Comparison of ENCODE assay signal across 29 mouse cellular contexts in the genomic region with DNA sequence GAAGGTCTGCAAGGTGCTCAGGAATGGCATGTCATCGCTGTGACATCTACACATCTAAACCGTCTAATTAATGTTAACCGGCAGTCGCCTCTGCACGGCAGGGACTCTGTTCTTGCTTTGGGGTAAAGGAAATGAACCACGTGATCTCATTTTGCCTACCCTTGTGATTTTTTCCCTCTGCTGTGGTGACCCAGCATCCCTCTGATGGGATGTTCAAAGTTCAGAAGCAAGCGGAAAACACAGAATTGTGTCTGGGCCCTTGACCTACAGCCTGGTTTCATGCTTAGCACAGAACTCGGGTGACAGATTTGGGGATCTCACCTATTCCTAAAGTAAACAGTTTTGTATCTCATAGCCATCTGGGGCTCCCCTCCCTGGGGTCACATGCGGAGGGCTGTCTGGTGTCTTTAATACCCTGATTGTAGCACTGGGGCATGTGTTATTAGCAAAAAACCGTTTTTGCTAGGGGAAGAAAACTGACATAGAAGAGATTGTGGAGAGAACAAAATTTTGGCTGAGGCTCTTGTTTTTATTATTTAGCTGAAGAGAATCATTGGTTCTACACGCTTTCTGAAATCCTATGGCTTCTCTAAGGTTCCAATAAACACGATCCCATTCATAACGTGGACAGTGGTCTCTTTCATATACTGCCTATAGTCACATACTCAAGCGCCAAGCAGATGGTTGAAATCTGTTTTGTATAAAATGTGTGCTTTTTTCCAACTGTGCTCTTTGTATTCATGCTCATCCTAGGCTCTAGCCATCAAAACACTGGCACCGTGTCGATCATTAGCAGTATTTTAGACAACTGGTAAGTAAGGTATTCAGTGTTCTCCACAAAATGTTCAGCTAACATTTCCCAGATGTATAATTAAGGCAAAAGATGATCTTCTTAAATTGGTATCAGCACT.
DNase-seq lines count a peak whose midpoint lies in the region; ATAC-seq lines count a peak whose summit lies in the region.
"Had no signal": no experiment of that assay in that cellular context is flagged by ENCODE, and none has a peak within 500 bp of the region (broad histone marks: within the 10 kb centered on the region; RNA-seq: fewer than 3 reads in every experiment).

No protein-coding gene starts in this region.

- H3K9ac ChIP-seq in hindbrain, embryonic 12.5 days: no peak overlapping the region
- no peak overlapping the region for H3K9ac ChIP-seq in hindbrain, embryonic 11.5 days (ENCODE audit: low read depth, low read length)
- no peak overlapping the region for H3K9ac ChIP-seq in liver, embryonic 16.5 days (ENCODE audit: low read depth, low read length)
- H3K9ac ChIP-seq in forebrain, embryonic 13.5 days: no peak overlapping the region
- H3K9ac ChIP-seq in limb, embryonic 15.5 days: no peak overlapping the region
- H3K9ac ChIP-seq: heart, embryonic 13.5 days; intestine, embryonic 15.5 days; lung, embryonic 14.5 days; midbrain, embryonic 15.5 days had no signal

- no peaks in the 10 kb centered on the region for H3K9me3 ChIP-seq in hindbrain, embryonic 12.5 days (replicated peaks)
- H3K9me3 ChIP-seq in hindbrain, embryonic 11.5 days (ENCODE audit: control insufficient read depth, low read length): no peaks in the 10 kb centered on the region
- no peaks in the 10 kb centered on the region for H3K9me3 ChIP-seq in liver, embryonic 16.5 days (replicated peaks; ENCODE audit: control insufficient read depth, low read length)
- no peaks in the 10 kb centered on the region for H3K9me3 ChIP-seq in forebrain, embryonic 13.5 days (replicated peaks)
- no peaks in the 10 kb centered on the region for H3K9me3 ChIP-seq in limb, embryonic 15.5 days
- H3K9me3 ChIP-seq: heart, embryonic 13.5 days; intestine, embryonic 15.5 days; midbrain, embryonic 10.5 days; midbrain, embryonic 15.5 days had no signal

- peaks cover 13% of the 10 kb centered on the region; the same call in 1 of the 2 replicates for H3K4me1 ChIP-seq in hindbrain, embryonic 12.5 days
- no peaks in the 10 kb centered on the region for H3K4me1 ChIP-seq in hindbrain, embryonic 11.5 days (replicated peaks; ENCODE audit: control insufficient read depth, insufficient read depth, low read length)
- H3K4me1 ChIP-seq in liver, embryonic 16.5 days (ENCODE audit: control insufficient read depth, low read depth, low read length): no peaks in the 10 kb centered on the region
- peaks cover 34% of the 10 kb centered on the region for H3K4me1 ChIP-seq in forebrain, embryonic 13.5 days
- H3K4me1 ChIP-seq in limb, embryonic 15.5 days: no peaks in the 10 kb centered on the region; the same call in 1 of the 2 replicates
- H3K4me1 ChIP-seq: heart, embryonic 13.5 days; intestine, embryonic 15.5 days had no signal

- H3K27me3 ChIP-seq in hindbrain, embryonic 12.5 days: no peaks in the 10 kb centered on the region
- no peaks in the 10 kb centered on the region for H3K27me3 ChIP-seq in hindbrain, embryonic 11.5 days (ENCODE audit: control insufficient read depth, insufficient read depth, low read length)
- no peaks in the 10 kb centered on the region for H3K27me3 ChIP-seq in liver, embryonic 16.5 days (ENCODE audit: control insufficient read depth, insufficient read depth, low read depth, low read length)
- no peaks in the 10 kb centered on the region for H3K27me3 ChIP-seq in forebrain, embryonic 13.5 days
- no peaks in the 10 kb centered on the region for H3K27me3 ChIP-seq in limb, embryonic 15.5 days
- H3K27me3 ChIP-seq: heart, embryonic 13.5 days; intestine, embryonic 15.5 days; midbrain, embryonic 15.5 days had no signal

- WGBS in hindbrain, embryonic 12.5 days: 58% methylated on average over 16 of the region's 16 CpGs
- WGBS in hindbrain, embryonic 11.5 days: 64% methylated on average over 16 of the region's 16 CpGs
- 67% methylated on average over 16 of the region's 16 CpGs for WGBS in liver, embryonic 16.5 days (ENCODE audit: insufficient replicate concordance)
- 52% methylated on average over 16 of the region's 16 CpGs for WGBS in forebrain, embryonic 13.5 days
- WGBS in limb, embryonic 15.5 days: 56% methylated on average over 16 of the region's 16 CpGs

- ATAC-seq in hindbrain, embryonic 12.5 days (ENCODE audit: low FRiP score): no peak
- ATAC-seq in hindbrain, embryonic 11.5 days (ENCODE audit: low FRiP score): no peak
- 0 out of 2 replicates have a peak, but pooled peaks have one; percentile 27 for ATAC-seq in liver, embryonic 16.5 days (ENCODE audit: low read depth)
- peak; percentile 63 for ATAC-seq in forebrain, embryonic 13.5 days
- no peak for ATAC-seq in limb, embryonic 15.5 days (ENCODE audit: insufficient number of reproducible peaks, low FRiP score, low TSS enrichment, low read depth)
- ATAC-seq: CD4-positive, CD25-positive, alpha-beta regulatory T cell, adult 4 months; hindbrain, postnatal 0 days; intestine, embryonic 15.5 days; midbrain, embryonic 15.5 days had no signal

- H3K4me3 ChIP-seq in hindbrain, embryonic 12.5 days: no peak overlapping the region
- H3K4me3 ChIP-seq in hindbrain, embryonic 11.5 days (ENCODE audit: low read depth, low read length): no peak overlapping the region
- no peak overlapping the region for H3K4me3 ChIP-seq in liver, embryonic 16.5 days (ENCODE audit: low read depth, low read length)
- H3K4me3 ChIP-seq in forebrain, embryonic 13.5 days: no peak overlapping the region
- no peak overlapping the region for H3K4me3 ChIP-seq in limb, embryonic 15.5 days
- H3K4me3 ChIP-seq: gastrocnemius, adult 2 months; heart, embryonic 13.5 days; hindbrain, embryonic 10.5 days; intestine, embryonic 15.5 days; midbrain, embryonic 10.5 days; midbrain, embryonic 15.5 days had no signal

- H3K4me2 ChIP-seq in hindbrain, embryonic 12.5 days (replicated peaks): no peak overlapping the region
- H3K4me2 ChIP-seq in hindbrain, embryonic 11.5 days (replicated peaks; ENCODE audit: low read depth, low read length): no peak overlapping the region
- no peak overlapping the region for H3K4me2 ChIP-seq in liver, embryonic 16.5 days (ENCODE audit: low read depth, low read length)
- peak overlapping the region; percentile 33 for H3K4me2 ChIP-seq in forebrain, embryonic 13.5 days
- no peak overlapping the region for H3K4me2 ChIP-seq in limb, embryonic 15.5 days
- H3K4me2 ChIP-seq: heart, embryonic 13.5 days; intestine, embryonic 15.5 days; lung, embryonic 14.5 days; midbrain, embryonic 15.5 days had no signal

- no peak for DNase-seq in hindbrain, embryonic 11.5 days (ENCODE audit: low spot score)
- DNase-seq in liver: no peak
- no peak for DNase-seq in thymus, postnatal 10 days (ENCODE audit: low spot score in 2 of 2)
- DNase-seq in kidney, postnatal 10 days: no peak
- DNase-seq: adrenal gland, postnatal 14 days; cerebellum, adult 11-12 months; cerebellum, adult 9-11 months; gastrocnemius, adult 2 months; gastrocnemius, postnatal 36 days; heart, postnatal 10 days; kidney, adult 2 months; kidney, postnatal 4 days; lung, embryonic 14.5 days; lung, postnatal 14 days; right cerebral cortex, postnatal 4 days; thymus, adult 18-20 months; thymus, postnatal 36 days had no signal

- peak overlapping the region; percentile 3; the same call in 1 of the 2 replicates for H3K27ac ChIP-seq in hindbrain, embryonic 12.5 days
- no peak overlapping the region for H3K27ac ChIP-seq in hindbrain, embryonic 11.5 days (ENCODE audit: low read depth, low read length)
- no peak overlapping the region for H3K27ac ChIP-seq in liver, embryonic 16.5 days (ENCODE audit: low read length)
- peak overlapping the region; percentile 65 for H3K27ac ChIP-seq in forebrain, embryonic 13.5 days
- H3K27ac ChIP-seq in limb, embryonic 15.5 days: 0 out of 2 replicates have a peak overlapping the region, but pooled peaks have one; percentile 3
- H3K27ac ChIP-seq: gastrocnemius, adult 2 months; heart, embryonic 13.5 days; hindbrain, embryonic 10.5 days; hindbrain, postnatal 0 days; intestine, embryonic 15.5 days; midbrain, embryonic 10.5 days; midbrain, embryonic 15.5 days; stomach, postnatal 0 days had no signal

- no peaks in the 10 kb centered on the region for H3K36me3 ChIP-seq in hindbrain, embryonic 12.5 days
- H3K36me3 ChIP-seq in hindbrain, embryonic 11.5 days (ENCODE audit: control insufficient read depth, insufficient read depth, low read length): no peaks in the 10 kb centered on the region
- H3K36me3 ChIP-seq in liver, embryonic 16.5 days (ENCODE audit: control insufficient read depth, insufficient read depth): no peaks in the 10 kb centered on the region
- H3K36me3 ChIP-seq in forebrain, embryonic 13.5 days (ENCODE audit: poor library complexity, severe bottlenecking): 0 out of 2 replicates have a peak, but pooled peaks cover under 1% of the 10 kb centered on the region
- no peaks in the 10 kb centered on the region for H3K36me3 ChIP-seq in limb, embryonic 15.5 days
- H3K36me3 ChIP-seq: heart, embryonic 13.5 days; hindbrain, embryonic 10.5 days; intestine, embryonic 15.5 days; midbrain, embryonic 15.5 days had no signal

Comparison
In these comparisons a context has a peak if more than half of its experiments do, and no peak if none do; other contexts are left out.
1. H3K27ac ChIP-seq: peak in hindbrain, embryonic 12.5 days (single experiment), forebrain, embryonic 13.5 days (single experiment) and limb, embryonic 15.5 days (single experiment); none in hindbrain, embryonic 11.5 days (single experiment) and liver, embryonic 16.5 days (single experiment).
2. ATAC-seq: peak in liver, embryonic 16.5 days (single experiment) and forebrain, embryonic 13.5 days (single experiment); none in hindbrain, embryonic 12.5 days (single experiment), hindbrain, embryonic 11.5 days (single experiment) and limb, embryonic 15.5 days (single experiment).